Mouse (Mus musculus): ENCODE measurements around the gene Phgr1.
A peak's percentile ranks its signal among the peaks of the same experiment; 100 is the strongest.

The Phgr1 gene

DNA sequence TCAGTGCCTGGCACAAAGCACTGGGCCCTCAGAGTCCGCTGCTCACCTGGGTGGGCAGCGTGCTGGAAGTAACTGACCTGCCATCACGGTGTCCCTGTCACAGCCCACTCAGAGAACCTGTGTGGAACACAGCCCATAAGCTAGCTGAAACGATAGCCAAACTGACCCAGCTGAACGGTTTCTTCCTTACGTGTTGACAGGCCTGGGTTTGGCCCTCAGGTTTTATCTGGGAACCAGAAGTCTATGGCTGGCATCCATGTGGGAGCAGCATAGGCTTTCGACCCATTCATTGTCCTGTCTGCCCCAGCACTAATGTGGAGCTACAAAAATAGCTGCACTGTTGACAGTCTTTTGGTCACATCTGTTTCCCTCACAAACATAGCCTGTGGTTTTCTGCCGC lies 22.1 kb upstream of the Phgr1 start:
- no peak for DNase-seq (ENCODE audit: low read depth in 1 of 2, low spot score in 2 of 2)

DNA sequence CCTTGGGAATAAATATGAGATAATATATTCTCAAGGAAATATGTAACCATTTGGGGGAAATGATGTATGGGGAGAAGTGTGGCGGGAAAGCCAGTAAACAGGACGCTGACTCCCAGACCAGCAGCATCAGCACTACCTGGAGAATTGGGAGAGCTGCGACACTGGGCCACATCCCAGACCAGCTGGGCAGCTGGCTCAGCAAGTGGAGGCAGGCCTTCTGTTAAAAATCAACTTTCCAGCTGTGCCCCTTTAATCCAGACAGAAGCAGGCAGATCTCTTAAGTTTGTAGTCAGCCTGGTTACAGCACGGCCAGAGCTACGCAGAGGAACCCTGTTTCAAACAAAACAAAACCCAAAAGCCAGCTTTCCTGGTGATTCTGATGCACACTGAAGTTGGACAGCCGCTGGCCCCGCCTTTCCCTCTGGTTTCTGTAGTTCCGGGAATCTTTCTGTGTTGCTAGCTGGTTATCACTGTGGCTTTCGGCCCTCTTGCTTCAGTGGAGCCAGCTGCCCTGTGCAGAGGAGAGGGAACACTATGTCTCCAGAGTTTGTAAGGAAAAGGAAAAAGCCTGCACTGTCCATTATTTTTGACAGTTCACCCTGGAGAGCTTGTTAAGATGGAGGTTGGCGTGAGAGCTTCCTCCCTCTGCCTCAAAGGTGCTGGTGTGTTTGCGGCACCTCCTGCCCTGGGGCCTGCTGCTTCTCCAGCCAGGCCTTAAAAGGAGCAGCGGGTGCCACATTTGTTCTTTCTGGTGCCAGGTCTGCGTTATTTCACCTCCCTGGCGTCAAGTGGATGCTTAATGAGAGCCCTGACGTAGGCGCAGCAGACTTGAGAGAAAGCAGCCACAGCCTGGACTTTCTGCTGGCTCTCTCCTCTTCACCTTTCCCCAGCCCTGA lies 20.4 kb upstream of the Phgr1 start:
- no peak for DNase-seq (ENCODE audit: low read depth in 1 of 2, low spot score in 2 of 2)

DNA sequence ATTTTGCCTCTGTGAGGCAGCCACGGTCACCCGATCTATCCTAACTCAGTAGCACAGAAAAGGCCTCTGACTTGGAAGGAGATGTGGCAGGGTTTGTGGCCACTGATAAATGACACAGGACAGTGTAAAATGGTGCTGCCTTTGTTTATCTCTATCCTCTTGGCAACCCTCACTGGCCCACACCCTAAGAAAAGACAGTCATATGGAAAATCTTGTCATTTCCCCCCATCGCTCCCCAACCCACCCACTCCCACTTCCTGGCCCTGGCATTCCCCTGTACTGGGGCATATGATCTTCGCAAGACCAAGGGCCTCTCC lies 19.8 kb upstream of the Phgr1 start:
- no peak for DNase-seq (ENCODE audit: low read depth in 1 of 2, low spot score in 2 of 2)

- DNase-seq (ENCODE audit: low read depth in 1 of 2, low spot score in 2 of 2): no peak
Measured at GRCm38 (mm10) chr2:118754143-118754542, 18.4 kb upstream of the Phgr1 start.

GRCm38 (mm10) chr2:118755407-118755806 lies 17.2 kb upstream of the Phgr1 start:
- no peak for DNase-seq (ENCODE audit: low read depth in 1 of 2, low spot score in 2 of 2)

DNA sequence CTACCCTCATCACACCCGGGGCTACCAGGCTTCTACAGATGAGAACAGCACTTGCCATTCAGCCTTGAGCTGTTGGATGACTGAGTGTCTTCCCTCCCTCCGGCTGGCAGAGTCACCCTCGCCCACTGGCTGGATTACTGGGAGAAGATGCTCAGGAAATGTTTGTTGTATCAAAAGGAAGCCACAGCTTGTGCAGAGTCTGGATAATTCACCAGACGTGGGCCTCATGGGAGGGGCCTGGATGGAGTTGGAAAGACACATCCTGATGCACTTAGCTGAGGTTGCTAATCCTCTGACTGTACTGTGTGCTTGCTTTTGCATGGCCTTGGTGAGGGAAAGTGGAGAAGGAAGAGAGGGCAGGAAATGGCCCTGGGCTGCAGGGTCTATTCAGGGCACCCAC lies 16.5 kb upstream of the Phgr1 start:
- DNase-seq (ENCODE audit: low read depth in 1 of 2, low spot score in 2 of 2): no peak

DNA sequence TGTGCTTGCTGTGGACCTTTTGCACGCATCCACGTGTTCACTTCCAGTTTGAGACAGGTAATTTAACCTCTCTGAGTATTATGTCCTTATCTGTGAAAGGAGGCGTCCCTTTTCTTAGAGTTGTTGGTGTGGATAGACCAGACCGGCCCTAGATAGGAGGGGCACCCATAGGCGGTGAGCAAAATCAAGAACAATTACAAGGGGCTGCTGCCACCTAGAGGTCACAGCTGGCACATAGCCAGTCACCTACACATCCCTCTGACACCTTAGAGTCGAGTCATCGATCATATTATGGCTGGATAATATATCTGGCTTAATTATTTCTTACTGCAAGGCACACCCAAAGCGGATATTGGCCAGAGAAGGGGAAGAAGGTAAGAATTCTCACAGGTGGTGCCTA lies 12.7 kb upstream of the Phgr1 start:
- peak in 1 of 2 experiments; percentile 52 for DNase-seq (ENCODE audit: low read depth in 1 of 2, low spot score in 2 of 2)

GRCm38 (mm10) chr2:118760311-118761025 lies 12.1 kb upstream of the Phgr1 start:
- no peak for DNase-seq (ENCODE audit: low read depth in 1 of 2, low spot score in 2 of 2)

DNA sequence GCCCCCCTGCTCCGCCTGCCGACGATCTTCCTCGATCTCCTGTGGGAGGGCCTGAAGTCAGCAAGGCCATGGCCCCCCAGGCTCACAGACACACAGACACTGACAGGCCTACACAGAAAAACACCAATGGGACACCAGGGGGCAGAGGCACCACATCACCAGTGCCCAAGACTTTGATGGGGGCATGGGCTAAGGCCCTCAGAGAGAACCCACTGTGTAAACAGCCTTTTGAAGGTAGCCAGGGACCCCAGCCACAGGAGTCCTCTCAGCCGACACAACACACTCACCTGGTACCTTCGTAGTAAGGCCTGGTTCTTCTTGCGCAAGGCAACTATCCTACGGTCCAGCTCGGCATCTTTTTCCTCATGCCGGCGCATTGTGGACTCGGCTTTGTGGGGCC lies 11.2 kb upstream of the Phgr1 start:
- DNase-seq (ENCODE audit: low read depth in 1 of 2, low spot score in 2 of 2): no peak

- DNase-seq (ENCODE audit: low read depth in 1 of 2, low spot score in 2 of 2): peak; percentile 33 to 47
Measured at GRCm38 (mm10) chr2:118761906-118762783, 10.4 kb upstream of the Phgr1 start, which contains the start of gene Ccdc9b. Ccdc9b (minus strand) TSS chr2:118762661.

DNA sequence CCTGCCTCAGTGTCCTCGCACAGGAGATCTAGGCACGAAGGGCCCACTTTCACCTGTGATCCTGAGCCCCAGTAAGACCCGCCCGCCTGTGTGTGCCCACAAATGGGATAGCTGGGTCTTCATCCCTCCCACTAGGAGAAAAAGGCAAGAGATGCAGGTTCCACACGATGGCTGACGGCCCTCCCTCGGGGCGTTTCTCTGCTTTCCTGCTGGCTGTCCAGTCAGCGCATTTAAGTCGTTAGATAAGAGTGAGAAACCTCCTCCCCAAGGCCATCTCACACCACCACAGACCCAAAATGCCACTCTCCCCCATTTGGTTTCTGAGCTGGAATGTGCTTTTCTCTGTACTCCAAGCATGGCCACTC lies 9.8 kb upstream of the Phgr1 start:
- DNase-seq (ENCODE audit: low read depth in 1 of 2, low spot score in 2 of 2): no peak

- no peak for DNase-seq (ENCODE audit: low read depth in 1 of 2, low spot score in 2 of 2)
Measured at GRCm38 (mm10) chr2:118763469-118763868, 9.1 kb upstream of the Phgr1 start.

DNA sequence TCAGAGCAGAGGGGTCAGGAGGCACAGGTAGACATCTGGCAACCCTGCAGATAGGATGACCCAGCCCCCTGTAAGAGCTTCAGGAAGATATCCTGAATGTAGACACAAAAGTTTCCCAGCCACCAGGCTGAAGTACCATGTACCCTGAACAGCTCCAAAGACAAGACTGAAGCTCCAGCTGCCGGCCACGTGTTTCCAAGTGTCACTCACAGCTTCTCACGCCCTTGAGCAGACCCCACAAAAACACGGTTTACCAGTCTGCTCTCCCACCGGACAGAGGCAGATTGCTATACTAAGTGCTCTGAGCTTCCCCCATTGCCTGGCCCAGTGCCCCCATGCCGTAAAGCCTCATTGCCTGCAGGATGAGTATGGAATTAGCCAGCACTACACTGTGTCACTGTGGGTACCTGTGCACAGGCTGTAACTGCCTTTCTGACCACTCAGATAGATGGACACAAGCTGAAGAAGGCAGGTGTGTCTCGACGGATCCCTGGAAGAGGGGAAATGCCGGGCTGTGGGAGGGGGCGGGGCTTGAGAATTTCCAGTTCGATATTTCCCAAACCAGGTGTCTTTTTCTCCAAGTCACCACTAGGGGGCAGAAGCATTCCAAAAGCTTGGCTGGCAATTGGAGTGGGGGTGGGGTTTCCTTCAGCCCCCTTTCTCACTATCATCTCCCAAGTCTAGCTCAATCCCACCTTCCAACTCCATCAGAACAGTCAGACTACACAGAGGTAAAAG lies 8.3 kb upstream of the Phgr1 start:
- DNase-seq (ENCODE audit: low read depth in 1 of 2, low spot score in 2 of 2): no peak

DNA sequence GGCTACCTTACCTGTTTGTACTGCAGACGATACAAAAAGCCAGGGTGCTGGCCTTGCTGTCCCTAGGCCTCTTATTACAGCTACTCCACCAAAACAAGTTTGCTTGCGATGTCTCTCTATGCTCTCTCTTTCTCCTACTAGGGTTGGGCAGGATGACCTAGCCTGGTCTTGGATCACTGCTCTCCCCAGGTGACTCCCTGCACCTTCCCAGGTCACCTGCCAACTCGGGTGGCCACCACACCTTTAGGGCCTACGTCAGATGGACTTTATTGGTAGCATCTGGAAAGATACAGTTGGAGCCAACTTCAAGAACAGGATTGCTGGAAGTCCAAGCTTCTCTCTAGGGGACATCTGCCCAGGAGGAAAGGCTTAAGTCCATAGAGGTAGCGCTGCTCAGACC lies 7.7 kb upstream of the Phgr1 start:
- DNase-seq (ENCODE audit: low read depth in 1 of 2, low spot score in 2 of 2): no peak

DNA sequence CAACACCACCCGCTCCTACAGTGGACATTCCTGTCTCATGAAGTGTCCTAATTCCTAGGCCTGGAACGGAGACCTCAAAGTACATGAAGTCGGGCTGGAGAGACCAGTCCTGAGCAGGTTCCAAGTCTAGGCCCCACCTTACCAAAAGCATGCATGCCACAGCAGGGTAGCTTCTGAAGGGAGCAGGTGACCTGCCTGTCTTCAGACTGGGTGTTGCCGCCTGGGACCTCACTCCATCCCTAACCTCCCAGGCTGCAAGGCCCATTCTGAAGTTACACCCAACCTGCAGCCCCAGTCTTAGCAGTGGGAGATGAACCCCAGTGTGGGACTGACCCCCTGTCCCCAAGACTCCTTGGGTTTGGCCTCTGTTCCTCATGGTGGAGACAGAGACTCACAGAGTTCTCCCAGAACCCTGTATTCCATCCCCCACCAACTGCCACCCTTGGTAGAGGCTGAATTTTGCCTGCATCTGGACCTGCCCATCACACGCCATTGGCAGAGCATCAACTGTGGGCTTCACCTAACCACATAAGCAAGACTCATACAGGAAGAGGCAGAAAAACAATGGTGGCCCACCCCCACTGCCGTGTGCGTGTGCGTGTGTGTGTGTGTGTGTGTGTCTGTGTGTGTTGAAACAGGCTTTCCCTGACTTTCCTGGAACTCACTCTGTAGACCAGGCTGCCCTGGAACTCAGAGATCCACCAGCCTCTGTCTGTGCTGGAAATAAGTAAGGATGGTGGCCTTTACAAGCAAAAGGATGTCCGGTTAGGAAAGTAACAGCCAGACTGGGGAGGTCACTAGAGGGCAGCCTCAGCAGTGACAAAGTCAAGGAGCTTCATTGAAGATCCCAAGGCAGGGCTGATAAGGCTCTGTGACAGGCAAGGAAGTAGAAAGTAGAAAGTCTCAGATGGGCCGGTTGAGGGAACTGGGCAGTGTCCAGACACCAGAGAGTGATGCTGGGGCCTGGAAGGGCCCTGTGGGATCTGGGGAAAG lies 6.2 kb upstream of the Phgr1 start:
- DNase-seq (ENCODE audit: low read depth in 1 of 2, low spot score in 2 of 2): no peak

DNA sequence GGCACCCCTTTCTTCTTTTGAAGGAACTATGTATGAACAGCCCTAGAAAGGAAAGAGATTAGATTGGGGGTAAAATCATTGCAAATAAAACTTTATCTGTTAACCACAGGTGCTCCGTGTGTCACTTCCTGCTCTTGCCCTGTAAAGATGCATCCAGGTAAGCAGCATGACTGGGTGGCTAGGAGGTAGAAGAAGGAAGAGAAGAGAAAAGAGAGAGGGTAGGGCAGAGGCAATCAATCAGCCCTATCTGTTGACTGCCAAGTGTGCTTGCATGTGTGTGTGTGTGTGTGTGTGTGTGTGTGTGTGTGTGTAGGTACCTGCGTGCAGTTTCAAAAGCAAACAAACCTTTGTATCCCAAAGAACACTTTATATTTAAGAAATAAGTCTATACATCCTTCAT lies 2.0 kb downstream of the Phgr1 start:
- no peak for DNase-seq (ENCODE audit: low read depth in 1 of 2, low spot score in 2 of 2)

DNA sequence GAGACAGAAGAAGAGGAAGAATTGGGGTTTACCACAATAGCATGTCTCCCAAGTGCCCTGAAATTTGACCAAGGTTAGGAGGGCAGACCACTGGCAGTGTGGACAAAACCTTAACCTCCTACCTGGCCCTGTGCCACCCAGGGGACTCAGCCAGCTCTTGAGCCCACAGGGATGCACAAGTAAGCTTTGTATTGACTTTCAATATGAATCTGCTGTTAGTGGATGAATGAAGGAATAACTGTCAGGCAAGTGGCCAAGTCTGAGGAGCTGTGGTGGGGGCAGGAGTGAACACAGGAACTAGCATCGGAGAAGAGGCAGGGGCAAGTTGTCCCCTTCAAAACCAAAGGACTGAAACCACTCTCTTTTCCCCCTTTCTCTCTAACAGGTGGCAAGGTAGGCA lies 2.8 kb downstream of the Phgr1 start:
- no peak for DNase-seq (ENCODE audit: low read depth in 1 of 2, low spot score in 2 of 2)

DNA sequence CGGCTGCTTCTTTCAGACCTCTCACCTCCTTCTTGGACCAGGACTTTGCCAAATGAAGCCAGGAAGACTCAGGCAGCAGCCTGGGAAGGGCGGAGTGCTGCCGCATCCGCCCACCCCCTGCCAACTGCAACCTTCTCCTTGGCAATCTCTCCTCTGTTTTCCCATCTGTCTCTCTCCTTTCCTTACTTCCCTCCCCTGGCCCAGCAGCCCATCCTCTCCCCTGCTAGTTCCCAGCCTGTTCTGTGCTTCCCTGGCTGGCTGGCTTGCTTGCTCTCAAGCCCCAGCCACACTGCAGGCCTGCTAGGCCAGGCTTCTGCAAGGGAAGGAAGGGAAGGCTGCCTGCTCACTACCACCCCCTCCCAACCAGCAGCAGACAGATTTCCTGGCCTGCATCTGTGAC lies 3.3 kb downstream of the Phgr1 start:
- DNase-seq (ENCODE audit: low read depth in 1 of 2, low spot score in 2 of 2): no peak

DNA sequence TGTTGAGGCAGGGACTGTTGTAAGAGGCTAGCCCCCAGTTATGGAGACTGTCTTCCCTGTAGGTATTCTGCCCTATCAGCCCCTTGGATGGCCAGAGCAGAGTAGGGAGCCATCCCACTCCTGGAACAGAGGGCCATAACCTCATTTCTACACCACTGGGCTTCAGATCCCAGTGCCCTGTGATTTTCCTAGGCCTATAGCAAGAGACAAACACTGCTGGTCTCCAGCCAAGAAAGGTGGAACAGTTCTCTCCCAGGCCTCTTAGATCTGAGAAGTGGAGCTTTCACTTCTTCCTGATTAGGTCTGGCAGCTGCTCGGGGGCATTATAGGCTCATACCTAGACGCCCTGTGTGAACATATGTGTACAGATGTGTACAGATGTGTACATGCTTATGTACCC lies 3.7 kb downstream of the Phgr1 start:
- DNase-seq (ENCODE audit: low read depth in 1 of 2, low spot score in 2 of 2): no peak

- DNase-seq (ENCODE audit: low read depth in 1 of 2, low spot score in 2 of 2): no peak
Measured at GRCm38 (mm10) chr2:118778418-118778817, 5.8 kb downstream of the Phgr1 start.

All from monocyte, adult 2 months (primary cell).